Mouse (Mus musculus) adrenal gland, postnatal 4 days (tissue): ENCODE measurements around the gene Hapln2. TPM values are rescaled to one million over a fixed set of nuclear protein-coding genes. Genes with fewer than 3 reads are reported as not detected.

Source experiments
- DNase-seq, 2 experiments: peaks; one replicate each; pipeline ENCODE4 v3.0.0; 2021 to 2022; ENCODE audit warnings: low spot score in 2 of 2, mixed read lengths in 2 of 2
- total RNA-seq, 2 experiments: library from RNA; stranded (reverse); gene quantifications; 2 replicates each; pipeline ENCODE4 v1.2.3; 2021

Gene Hapln2
- total RNA-seq, 2 experiments from 2014 or later: not detected

GRCm38 (mm10) chr3:87981894-87982835, 45.2 kb downstream of the Hapln2 start:
- DNase-seq: no peak

DNA sequence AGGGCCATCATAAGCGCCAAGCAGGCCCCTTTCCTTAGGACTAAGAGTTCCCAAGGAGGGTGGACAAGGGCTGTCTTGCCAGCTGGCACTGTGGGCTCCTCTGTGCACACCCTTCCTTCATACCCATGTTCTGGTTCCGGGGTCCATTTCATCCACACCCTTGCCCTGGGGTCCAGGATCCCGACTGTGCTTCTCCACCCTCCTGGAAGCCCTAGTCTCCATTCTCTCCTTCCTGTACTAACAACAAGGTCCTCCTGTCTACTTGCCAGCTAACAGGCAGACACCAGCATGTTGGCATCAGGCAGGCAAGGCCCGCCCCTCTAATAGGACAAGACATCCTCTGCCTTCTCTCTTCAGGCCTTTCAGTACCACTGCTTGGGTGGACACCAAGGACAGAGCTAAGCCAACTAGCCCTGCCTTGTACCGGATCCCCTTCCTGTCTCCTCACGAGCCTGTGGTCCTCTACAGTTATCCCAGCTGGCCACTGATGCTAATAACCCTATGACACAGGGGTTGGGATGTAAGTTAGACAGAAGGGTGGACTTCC, 46.1 kb downstream of the Hapln2 start:
- no peak for DNase-seq

DNA sequence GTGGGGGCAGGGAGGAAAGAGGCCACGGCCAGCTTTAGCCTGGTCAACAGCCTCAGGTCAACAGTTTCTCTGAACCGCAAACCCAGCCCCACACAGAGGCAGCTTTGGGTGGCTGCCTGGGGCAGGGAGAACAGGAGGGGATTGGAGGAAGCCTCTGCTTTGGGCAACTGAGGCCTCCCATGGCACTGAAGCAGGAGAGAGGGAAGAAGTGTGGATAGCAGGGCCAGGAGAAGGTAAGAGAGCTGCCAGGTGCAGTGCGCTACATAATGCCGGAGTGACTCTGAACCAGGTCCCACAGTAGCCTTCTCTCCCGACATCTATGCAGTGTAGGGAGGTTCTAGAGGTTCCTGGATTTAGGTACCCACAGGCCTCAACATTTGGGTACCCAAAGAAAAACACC, 46.7 kb downstream of the Hapln2 start:
- no peak for DNase-seq

DNA sequence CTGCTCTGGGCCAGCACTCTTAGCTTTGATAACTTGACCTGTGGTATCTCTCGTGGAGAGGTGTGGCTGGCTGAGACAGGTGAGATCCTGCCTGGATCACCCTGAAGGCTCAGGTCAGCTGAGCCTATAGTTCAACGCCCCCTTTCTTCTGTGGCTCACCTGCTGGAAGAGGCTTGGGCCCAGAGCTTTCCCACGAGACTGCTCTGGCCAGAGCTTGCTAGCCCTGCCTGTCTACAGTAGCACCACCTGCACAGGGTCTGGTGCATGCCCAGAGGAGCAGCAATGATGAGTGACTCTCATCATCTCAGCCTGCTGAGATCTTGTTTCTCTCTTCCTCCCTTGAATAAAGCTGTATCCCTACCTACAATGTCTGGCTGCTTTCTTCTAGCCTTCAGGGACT, 47.3 kb downstream of the Hapln2 start:
- DNase-seq: no peak

DNA sequence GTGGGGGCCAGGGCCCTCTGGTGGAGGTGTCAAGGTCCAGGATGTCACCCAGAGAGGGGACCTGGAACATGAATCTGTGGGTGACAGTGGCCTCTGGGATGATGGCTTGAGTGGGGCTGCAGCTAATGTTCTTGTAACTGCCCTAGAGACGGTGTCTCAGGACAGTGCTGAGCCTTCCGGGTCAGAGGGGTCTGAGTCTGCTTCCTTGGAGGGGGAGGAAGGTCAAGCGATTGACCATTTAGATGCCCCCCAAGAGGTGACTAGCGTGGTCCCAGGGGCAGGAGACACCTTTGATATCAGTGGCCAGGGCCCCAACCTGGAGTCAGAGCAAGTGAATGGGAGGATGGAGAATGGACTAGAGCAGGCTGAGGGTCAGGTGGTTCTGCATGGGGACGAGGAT, 47.9 kb downstream of the Hapln2 start:
- DNase-seq: no peak

- no peak for DNase-seq
These were observed 52.9 kb downstream of the Hapln2 start for GRCm38 (mm10) chr3:87974381-87974987.

- no peak for DNase-seq
These were observed 53.6 kb downstream of the Hapln2 start for GRCm38 (mm10) chr3:87973593-87974380.

- no peak for DNase-seq
These were observed 54.6 kb downstream of the Hapln2 start for GRCm38 (mm10) chr3:87972776-87973175.

DNA sequence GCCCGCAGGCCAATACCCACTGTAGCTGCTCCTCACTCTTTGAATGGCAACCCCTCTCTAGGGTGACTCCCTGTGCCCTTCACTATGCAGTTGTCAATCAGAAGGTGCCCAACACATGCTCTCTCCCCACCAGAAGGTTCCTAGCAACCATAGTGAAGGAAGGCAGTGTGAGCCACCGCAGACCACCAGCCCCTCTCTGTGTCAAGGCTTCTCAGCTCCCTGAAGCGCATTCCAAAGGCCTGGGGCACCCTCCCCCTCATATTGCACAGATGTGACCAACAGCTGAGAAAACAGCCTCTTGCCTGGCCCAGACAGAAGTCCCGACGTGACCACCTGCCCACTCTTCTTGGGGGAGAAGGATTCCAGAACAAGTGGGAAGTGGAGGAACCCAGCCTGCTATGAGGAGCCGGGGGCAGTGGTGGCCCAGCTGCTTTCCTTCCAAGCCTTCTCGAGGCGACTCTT, 55.1 kb downstream of the Hapln2 start:
- no peak for DNase-seq

Other genes with a start within 250 kb of the Hapln2 start
- 10 to 100 TPM; 14.6 to 26.4 TPM for gene Ntrk1, start 232.4 kb downstream of the Hapln2 start, total RNA-seq
- 1 to 10 TPM; 2.1 to 5.8 TPM for gene Insrr, start 230.6 kb downstream of the Hapln2 start, total RNA-seq
- 10 to 100 TPM; 40.3 to 42.5 TPM for gene Pear1, start 203.3 kb downstream of the Hapln2 start, total RNA-seq
- under 1 TPM; 0.25 to 0.51 TPM for gene Sh2d2a, start 180.8 kb downstream of the Hapln2 start, total RNA-seq
- 10 to 100 TPM; 67.0 to 74.2 TPM for gene Prcc, start 142.0 kb downstream of the Hapln2 start, total RNA-seq
- 100 to 1,000 TPM; 205 to 213 TPM for gene Hdgf, start 121.3 kb downstream of the Hapln2 start, total RNA-seq
- gene Mrpl24, start 108.1 kb downstream of the Hapln2 start, total RNA-seq: 100 to 1,000 TPM; 135 to 138 TPM
- 10 to 100 TPM; 31.0 to 33.5 TPM for gene Isg20l2, start 97.3 kb downstream of the Hapln2 start, total RNA-seq
- gene Rrnad1, start 96.9 kb downstream of the Hapln2 start, total RNA-seq: 10 to 100 TPM; 21.9 to 24.9 TPM
- gene Crabp2, start 78.9 kb downstream of the Hapln2 start, total RNA-seq: 1 to 10 TPM; 1.7 to 2.0 TPM
- 10 to 100 TPM; 16.2 to 24.3 TPM for gene Nes, start 56.5 kb downstream of the Hapln2 start, total RNA-seq
- 10 to 100 TPM; 29.2 to 30.6 TPM for gene Bcan, start 27.4 kb downstream of the Hapln2 start, total RNA-seq
- gene Gpatch4, start 15.5 kb upstream of the Hapln2 start, total RNA-seq: 10 to 100 TPM; 15.4 to 16.1 TPM
- gene Naxe, start 30.9 kb upstream of the Hapln2 start, total RNA-seq: 100 to 1,000 TPM; 124 to 126 TPM
- gene Ttc24, start 50.7 kb upstream of the Hapln2 start, total RNA-seq: not detected
- gene Iqgap3, start 54.4 kb upstream of the Hapln2 start, total RNA-seq: 10 to 100 TPM; 17.2 to 18.8 TPM
- gene Mef2d, start 114.8 kb upstream of the Hapln2 start, total RNA-seq: 10 to 100 TPM; 90.0 to 92.1 TPM
- gene Rhbg, start 227.1 kb upstream of the Hapln2 start, total RNA-seq: 1 to 10 TPM; 2.2 to 3.8 TPM